Mouse (Mus musculus): ENCODE results near the gene Gm44502. TPM values are rescaled to one million over a fixed set of nuclear protein-coding genes. Genes with fewer than 3 reads are reported as not detected.
"Not testable (repeated sequence)": the region's sequence is repeated elsewhere in the genome, so short reads cannot be mapped to it uniquely, and the experiment has no call there.

Gm44502 gene
- total and polyA plus RNA-seq, 3 experiments, result not detected

DNA sequence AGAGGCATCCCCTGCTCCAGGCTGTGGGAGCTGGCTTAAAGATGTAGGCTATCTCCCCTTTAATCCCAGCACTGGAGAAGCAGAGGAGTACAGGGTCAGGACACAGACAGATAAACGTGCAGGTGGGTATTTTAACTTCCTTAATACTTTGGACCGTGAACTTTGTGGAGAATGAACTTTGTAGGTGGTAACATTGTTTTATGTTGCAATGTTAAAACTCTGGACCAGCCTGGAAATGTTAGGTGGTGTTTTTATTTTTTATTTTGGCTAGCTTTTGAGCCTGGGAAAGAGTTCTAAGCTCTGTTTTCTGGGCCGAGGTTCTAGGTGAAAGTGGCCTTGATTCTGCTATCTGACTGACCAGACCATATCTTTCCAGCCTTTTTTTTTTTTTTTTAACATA is 1.8 kb upstream of the Gm44502 start:
- no peaks in the 10 kb centered on the region; the same call in 1 of the 2 replicates for H3K79me2 ChIP-seq (ENCODE audit: control insufficient read depth, insufficient read depth, low read length, poor library complexity)
- H3K9ac ChIP-seq (ENCODE audit: control insufficient read depth, low read depth, low read length, poor library complexity, severe bottlenecking), result no peak overlapping the region; the same call in 1 of the 2 replicates
- no peaks in the 10 kb centered on the region for H3K27me3 ChIP-seq (ENCODE audit: control insufficient read depth in 1 of 2, insufficient read depth in 2 of 2, low read length in 2 of 2)
- peaks cover 0 to 5% of the 10 kb centered on the region in 2 experiments; a peak in 2 of 4 replicates for H3K36me3 ChIP-seq (ENCODE audit: control insufficient read depth in 1 of 2, insufficient read depth in 2 of 2, low read length in 2 of 2)
- no peak overlapping the region for H3K27ac ChIP-seq (ENCODE audit: control insufficient read depth, low read depth, low read length)
- H3K4me3 ChIP-seq (ENCODE audit: control insufficient read depth in 1 of 2, insufficient read depth in 1 of 2, low read depth in 2 of 2, low read length in 2 of 2), result peak overlapping the region in 1 of 2 experiments; percentile 2; a peak in 1 of 4 replicates
- DNase-seq (ENCODE audit: low read depth, low spot score), result no peak
- TF ChIP-seq SIN3A (IDR thresholded peaks at IDR 0.05; ENCODE audit: low read length), result no peak
- TF ChIP-seq RCOR1 (IDR thresholded peaks at IDR 0.05; ENCODE audit: low read depth, low read length), result no peak
- TF ChIP-seq USF1 (IDR thresholded peaks at IDR 0.05; ENCODE audit: low read depth, low read length), result no peak
- no peak for TF ChIP-seq MAFK (IDR thresholded peaks at IDR 0.05; ENCODE audit: borderline replicate concordance, low read depth, low read length)
- TF ChIP-seq MYB (IDR thresholded peaks at IDR 0.05; ENCODE audit: low read depth, low read length), result no peak
- no peak for TF ChIP-seq JUND (IDR thresholded peaks at IDR 0.05; ENCODE audit: low read depth, low read length)
- H3K4me1 ChIP-seq (ENCODE audit: control insufficient read depth in 1 of 2, insufficient read depth in 2 of 2, low read length in 2 of 2), result peaks cover 0 to 9% of the 10 kb centered on the region in 2 experiments; a peak in 1 of 4 replicates
- no peaks in the 10 kb centered on the region for H3K9me3 ChIP-seq (replicated peaks; ENCODE audit: insufficient read depth, low read length)

DNA sequence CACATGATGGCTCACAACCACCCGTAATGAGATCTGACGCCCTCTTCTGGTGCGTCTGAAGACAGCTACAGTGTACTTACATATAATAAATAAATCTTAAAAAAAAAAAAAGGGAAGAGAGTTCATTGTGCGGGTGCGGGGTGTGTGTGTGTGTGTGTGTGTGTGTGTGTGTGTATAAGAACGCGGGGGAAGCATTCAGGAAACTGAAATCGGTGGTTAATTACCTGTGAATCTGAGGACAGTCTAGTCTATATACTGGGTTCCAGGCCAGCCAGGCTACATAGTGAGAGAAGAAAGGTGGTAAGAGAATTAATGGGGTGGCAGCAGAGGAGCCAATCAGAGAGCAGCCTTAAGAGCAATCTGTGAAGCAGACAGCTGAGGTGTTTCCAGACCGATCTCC is 1.3 kb upstream of the Gm44502 start:
- H3K27me3 ChIP-seq (ENCODE audit: control insufficient read depth in 1 of 2, insufficient read depth in 2 of 2, low read length in 2 of 2); H3K9ac ChIP-seq (ENCODE audit: control insufficient read depth, low read depth, low read length, poor library complexity, severe bottlenecking); H3K36me3 ChIP-seq (ENCODE audit: control insufficient read depth in 1 of 2, insufficient read depth in 2 of 2, low read length in 2 of 2); H3K9me3 ChIP-seq (replicated peaks; ENCODE audit: insufficient read depth, low read length); H3K79me2 ChIP-seq (ENCODE audit: control insufficient read depth, insufficient read depth, low read length, poor library complexity); H3K4me1 ChIP-seq (ENCODE audit: control insufficient read depth in 1 of 2, insufficient read depth in 2 of 2, low read length in 2 of 2); H3K27ac ChIP-seq (ENCODE audit: control insufficient read depth, low read depth, low read length): not testable (repeated sequence)
- DNase-seq (ENCODE audit: low read depth, low spot score), result peak; percentile 51
- peak overlapping the region; percentile 15 to 84; a peak in 3 of 4 replicates for H3K4me3 ChIP-seq (ENCODE audit: control insufficient read depth in 1 of 2, insufficient read depth in 1 of 2, low read depth in 2 of 2, low read length in 2 of 2)
- TF ChIP-seq ZNF384 (IDR thresholded peaks at IDR 0.05; ENCODE audit: low read depth, low read length), result peak; percentile 85
- TF ChIP-seq CTCF (IDR thresholded peaks at IDR 0.05 in 2 of 3, conservative IDR thresholded peaks at IDR 0.05 in 1 of 3; ENCODE audit: control insufficient read depth in 1 of 3, insufficient read depth in 1 of 3, low read depth in 2 of 3, low read length in 3 of 3, poor library complexity in 1 of 3, severe bottlenecking in 1 of 3), result 0 out of 6 replicates have a peak, but pooled peaks of 1 of the 3 experiments have one; percentile 3

DNA sequence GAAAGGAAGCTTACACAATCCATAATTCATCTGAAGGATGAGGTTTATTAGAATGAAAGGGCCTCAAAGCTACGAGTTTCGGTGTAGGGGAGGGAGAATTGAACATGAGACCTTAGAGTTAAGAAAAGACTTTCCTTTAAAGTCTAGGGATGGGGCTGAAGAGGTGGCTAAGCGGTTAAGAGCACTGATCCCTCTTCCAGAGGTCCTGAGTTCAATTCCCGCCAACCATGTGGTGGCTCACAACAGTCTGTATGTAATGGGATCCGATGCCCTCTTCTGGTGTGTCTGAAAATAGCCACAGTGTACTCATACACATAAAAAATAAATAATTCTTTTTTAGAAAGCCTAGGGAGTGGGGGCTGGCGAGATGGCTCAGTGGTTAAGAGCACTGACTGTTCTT is 845 bp upstream of the Gm44502 start:
- peak; percentile 70 for DNase-seq (ENCODE audit: low read depth, low spot score)
- Histone ChIP-seq H3K27ac (ENCODE audit: control insufficient read depth, low read depth, low read length) (peak overlapping the region; percentile 94), H3K36me3 (ENCODE audit: control insufficient read depth in 1 of 2, insufficient read depth in 2 of 2, low read length in 2 of 2) (peaks cover 0 to 5% of the 10 kb centered on the region in 2 experiments; a peak in 2 of 4 replicates), H3K9me3 (replicated peaks; ENCODE audit: insufficient read depth, low read length) (no peaks in the 10 kb centered on the region), H3K9ac (ENCODE audit: control insufficient read depth, low read depth, low read length, poor library complexity, severe bottlenecking) (peak overlapping the region; percentile 88), H3K79me2 (ENCODE audit: control insufficient read depth, insufficient read depth, low read length, poor library complexity) (no peaks in the 10 kb centered on the region; the same call in 1 of the 2 replicates), H3K4me3 (ENCODE audit: control insufficient read depth in 1 of 2, insufficient read depth in 1 of 2, low read depth in 2 of 2, low read length in 2 of 2) (peak overlapping the region; percentile 75 to 84), H3K4me1 (ENCODE audit: control insufficient read depth in 1 of 2, insufficient read depth in 2 of 2, low read length in 2 of 2) (peaks cover 0 to 9% of the 10 kb centered on the region in 2 experiments; a peak in 1 of 4 replicates), H3K27me3 (ENCODE audit: control insufficient read depth in 1 of 2, insufficient read depth in 2 of 2, low read length in 2 of 2) (no peaks in the 10 kb centered on the region)
- TF ChIP-seq KAT2A (conservative IDR thresholded peaks at IDR 0.05; ENCODE audit: low read depth, low read length) (no peak), USF2 (IDR thresholded peaks at IDR 0.05; ENCODE audit: borderline replicate concordance in 1 of 2, insufficient read depth in 1 of 2, low read depth in 1 of 2, low read length in 2 of 2) (no peak), POLR2AphosphoS2 (IDR thresholded peaks at IDR 0.05; ENCODE audit: low read length) (no peak), EP300 (IDR thresholded peaks at IDR 0.05; ENCODE audit: low read depth in 1 of 2, low read length in 2 of 2) (no peak), MAFK (IDR thresholded peaks at IDR 0.05; ENCODE audit: borderline replicate concordance, low read depth, low read length) (no peak), MYC (IDR thresholded peaks at IDR 0.05; ENCODE audit: low read depth, low read length) (0 out of 2 replicates have a peak, but pooled peaks have one; percentile 70), TCF12 (IDR thresholded peaks at IDR 0.05; ENCODE audit: low read depth, low read length) (no peak), CTCF (IDR thresholded peaks at IDR 0.05 in 2 of 3, conservative IDR thresholded peaks at IDR 0.05 in 1 of 3; ENCODE audit: control insufficient read depth in 1 of 3, insufficient read depth in 1 of 3, low read depth in 2 of 3, low read length in 3 of 3, poor library complexity in 1 of 3, severe bottlenecking in 1 of 3) (peak in 2 of 3 experiments; percentile 17 to 27; a peak in 2 of 6 replicates), RAD21 (IDR thresholded peaks at IDR 0.05; ENCODE audit: low read depth, low read length) (peak; percentile 12), JUND (IDR thresholded peaks at IDR 0.05; ENCODE audit: low read depth, low read length) (no peak), ZKSCAN1 (IDR thresholded peaks at IDR 0.05; ENCODE audit: low read depth, low read length) (no peak), E2F4 (IDR thresholded peaks at IDR 0.05; ENCODE audit: borderline replicate concordance, low read depth, low read length) (peak; percentile 39; the same call in 1 of the 2 replicates)
